Mouse (Mus musculus) lung, postnatal 0 days (tissue): ENCODE data around the gene Capn1. TPM values are rescaled to one million over a fixed set of nuclear protein-coding genes. Genes with fewer than 3 reads are reported as not detected.

Experiments used
- ATAC-seq: fragments of 200-750 bp; cut with Nextera tagmentation; 2 replicates; pipeline ENCODE4 v1.8.0; 2017; ENCODE audit warnings: moderate library complexity
- DNase-seq: peaks from one replicate; pipeline ENCODE4 v3.0.0-alpha.2; 2016; ENCODE audit warnings: low spot score
- H3K27ac ChIP-seq: fragments of 300-500 bp; sonication (generic); 2 replicates; pipeline ENCODE4 v1.5.1; 2014; ENCODE audit warnings: antibody characterized with exemption, mild to moderate bottlenecking, low read length, mixed read lengths
- H3K27me3 ChIP-seq: fragments of 300-500 bp; sonication (generic); replicated peaks from 2 replicates; pipeline ENCODE4 v1.6.1; 2014; ENCODE audit warnings: low read length, mixed read lengths; ENCODE audit not compliant: insufficient read depth
- H3K36me3 ChIP-seq: fragments of 300-500 bp; sonication (generic); 2 replicates; pipeline ENCODE4 v1.6.1; 2014; ENCODE audit warnings: low read length, mixed read lengths; ENCODE audit not compliant: insufficient read depth
- H3K4me1 ChIP-seq: fragments of 300-500 bp; sonication (generic); 2 replicates; pipeline ENCODE4 v1.6.1; 2014; ENCODE audit warnings: antibody characterized with exemption, low read depth, low read length, mixed read lengths; ENCODE audit not compliant: insufficient read depth
- H3K4me2 ChIP-seq: fragments of 300-500 bp; sonication (generic); replicated peaks from 2 replicates; pipeline ENCODE4 v1.6.1; 2014; ENCODE audit warnings: low read depth, mild to moderate bottlenecking, low read length, moderate library complexity, mixed read lengths
- H3K4me3 ChIP-seq: fragments of 300-500 bp; sonication (generic); 2 replicates; pipeline ENCODE4 v1.5.1; 2014; ENCODE audit warnings: low read depth, low read length
- H3K9ac ChIP-seq: fragments of 300-500 bp; sonication (generic); replicated peaks from 2 replicates; pipeline ENCODE4 v1.6.1; 2014; ENCODE audit warnings: low read depth, mild to moderate bottlenecking
- H3K9me3 ChIP-seq: fragments of 300-500 bp; sonication (generic); 2 replicates; pipeline ENCODE4 v1.6.1; 2016; ENCODE audit warnings: low read length, mixed read lengths
- CTCF ChIP-seq: IDR thresholded peaks from 2 replicates; pipeline ENCODE4 v1.5.1; 2016; ENCODE audit warnings: antibody characterized with exemption, mild to moderate bottlenecking
- EP300 ChIP-seq: IDR thresholded peaks from 2 replicates; pipeline ENCODE4 v1.6.1; 2016; ENCODE audit warnings: antibody characterized with exemption, mild to moderate bottlenecking, control low read depth
- whole genome bisulfite sequencing: fragments of 180-500 bp; shearing (Covaris S2); extraction: QIAGEN DNeasy Blood & Tissue Kit; methylation state at CpG from one replicate; pipeline ENCODE4 v1.1.7; 2014; 5-methylcytosine and 5-hydroxymethylcytosine counted together
- polyA plus RNA-seq: library from polyadenylated mRNA; unstranded; fragments of >200 nt; fragmentation: Nextera tagmentation; extraction: Ambion mirVana; gene quantifications from 2 replicates; pipeline ENCODE4 v1.2.1, GENCODE M21; 2015

The Capn1 gene
- polyA plus RNA-seq, 1 experiment from 2014 or later = 11.9 TPM

DNA sequence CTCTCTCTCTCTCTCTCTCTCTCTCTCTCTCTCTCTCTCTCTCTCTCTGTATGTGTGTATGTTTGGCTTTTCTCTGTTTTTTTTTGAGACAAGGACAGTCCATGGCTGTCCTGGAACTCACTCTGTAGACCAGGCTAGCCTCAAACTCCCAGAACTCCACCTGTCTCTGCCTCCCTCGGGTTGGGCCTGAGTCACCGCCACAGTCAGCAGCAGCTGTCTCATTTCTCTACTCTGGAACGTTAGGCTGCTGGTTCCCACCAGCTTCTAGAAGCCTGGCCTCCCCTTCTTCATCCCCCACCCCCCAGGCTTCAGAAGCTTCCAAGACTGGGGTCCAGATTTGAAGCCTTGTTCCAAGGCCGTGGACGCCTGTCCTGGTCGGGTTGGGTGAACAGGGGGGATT is 26.1 kb downstream of the Capn1 start:
- Histone ChIP-seq H3K9me3 (no peaks in the 10 kb centered on the region), H3K27ac (no peak overlapping the region), H3K4me2 (no peak overlapping the region), H3K4me1 (no peaks in the 10 kb centered on the region; the same call in 1 of the 2 replicates), H3K27me3 (no peaks in the 10 kb centered on the region), H3K4me3 (no peak overlapping the region), H3K9ac (no peak overlapping the region), H3K36me3 (peaks cover 17% of the 10 kb centered on the region; the same call in 1 of the 2 replicates)
- WGBS = 39% methylated on average over 6 of the region's 6 CpGs
- ATAC-seq (no peak), DNase-seq (no peak)
- TF ChIP-seq CTCF = no peak
- no peak for TF ChIP-seq EP300

- peak; percentile 79 for DNase-seq
- TF ChIP-seq CTCF = no peak
- TF ChIP-seq EP300 = no peak
- Histone ChIP-seq H3K4me2 (peak overlapping the region; percentile 19; the same call in 1 of the 2 replicates), H3K4me1 (no peaks in the 10 kb centered on the region; the same call in 1 of the 2 replicates), H3K9me3 (no peaks in the 10 kb centered on the region), H3K36me3 (peaks cover 16% of the 10 kb centered on the region; the same call in 1 of the 2 replicates), H3K9ac (no peak overlapping the region), H3K27ac (no peak overlapping the region), H3K27me3 (no peaks in the 10 kb centered on the region), H3K4me3 (no peak overlapping the region)
- 2% methylated on average over 11 of the region's 13 CpGs for WGBS
- peak; percentile 78 for ATAC-seq
Observed at GRCm38 (mm10) chr19:5988815-5989452, 26.8 kb downstream of the Capn1 start.

- ATAC-seq (peak; percentile 8; the same call in 1 of the 2 replicates), DNase-seq (no peak)
- no peak overlapping the region for H3K9ac ChIP-seq
Observed at GRCm38 (mm10) chr19:5988027-5988814, 27.5 kb downstream of the Capn1 start.

GRCm38 (mm10) chr19:5986043-5986442 is 29.7 kb downstream of the Capn1 start, which contains the start of gene Slc22a20:
TSS of gene Slc22a20 (minus strand) at chr19:5986143.
- Histone ChIP-seq H3K4me1 (no peaks in the 10 kb centered on the region; the same call in 1 of the 2 replicates), H3K4me3 (no peak within 1 kb of the TSS), H3K36me3 (no peaks in the 10 kb centered on the region), H3K27me3 (no peaks in the 10 kb centered on the region), H3K9ac (no peak within 1 kb of the TSS), H3K4me2 (no peak within 1 kb of the TSS), H3K27ac (no peak within 1 kb of the TSS), H3K9me3 (no peaks in the 10 kb centered on the region)
- ATAC-seq = no peak
- WGBS = 39% methylated on average over 4 of the region's 4 CpGs
- no peak for TF ChIP-seq EP300
- no peak for TF ChIP-seq CTCF
- no peak for DNase-seq

More at GRCm38 (mm10) chr19:5988027-5988814, 27.5 kb downstream of the Capn1 start:
- Histone ChIP-seq H3K27ac (no peak overlapping the region), H3K36me3 (peaks cover 9% of the 10 kb centered on the region; the same call in 1 of the 2 replicates), H3K9me3 (no peaks in the 10 kb centered on the region), H3K4me1 (no peaks in the 10 kb centered on the region; the same call in 1 of the 2 replicates), H3K4me3 (no peak overlapping the region), H3K4me2 (no peak overlapping the region), H3K27me3 (no peaks in the 10 kb centered on the region)
- TF ChIP-seq EP300 (no peak), CTCF (no peak)
- 42% methylated on average over 5 of the region's 5 CpGs for WGBS

DNA sequence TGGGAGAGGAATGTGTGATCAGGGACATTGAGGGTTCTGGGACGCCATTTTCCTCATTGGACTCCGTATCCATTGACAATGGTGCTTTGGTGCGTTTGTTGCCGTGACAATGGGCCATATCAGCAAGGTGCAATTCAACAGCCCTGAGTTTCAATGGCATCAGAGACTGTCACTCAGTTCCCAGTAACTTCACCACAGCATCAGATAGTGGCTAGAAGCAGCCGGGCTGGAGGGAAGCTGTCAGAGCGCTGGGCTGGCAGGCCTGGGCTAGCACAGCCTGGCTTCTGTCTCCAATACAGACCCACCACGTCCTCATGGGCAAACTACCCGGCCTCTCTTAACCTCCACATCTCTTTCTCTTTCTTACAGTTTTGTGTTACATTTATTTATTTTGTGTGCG is 35.2 kb downstream of the Capn1 start:
- Histone ChIP-seq H3K27ac (no peak overlapping the region), H3K36me3 (no peaks in the 10 kb centered on the region), H3K9ac (no peak overlapping the region), H3K4me3 (no peak overlapping the region), H3K4me2 (no peak overlapping the region), H3K4me1 (no peaks in the 10 kb centered on the region), H3K9me3 (no peaks in the 10 kb centered on the region), H3K27me3 (no peaks in the 10 kb centered on the region)
- ATAC-seq = no peak
- TF ChIP-seq EP300 (no peak), CTCF (no peak)
- DNase-seq = no peak
- 75% methylated on average over 9 of the region's 9 CpGs for WGBS

DNA sequence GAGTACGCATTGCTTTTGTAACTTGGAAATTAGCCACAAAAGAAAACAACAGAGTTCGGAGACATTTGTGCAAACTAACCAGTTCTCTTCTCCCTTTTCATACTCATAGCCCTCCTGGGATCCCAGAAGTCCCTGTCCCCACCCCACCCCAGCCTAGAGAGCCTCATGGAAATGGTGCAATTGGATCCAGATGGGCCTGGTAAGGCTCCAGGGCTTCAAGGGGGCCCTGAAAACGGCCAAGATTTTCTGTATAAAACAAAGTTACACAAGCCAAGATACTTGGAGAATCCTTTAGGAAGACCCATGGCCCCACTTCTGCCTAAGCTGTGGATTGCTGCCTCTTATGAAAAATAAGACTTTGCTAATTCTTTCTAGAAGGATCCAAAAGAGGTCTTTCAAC is 38.0 kb downstream of the Capn1 start:
- Histone ChIP-seq H3K9ac (no peak overlapping the region), H3K36me3 (no peaks in the 10 kb centered on the region), H3K4me3 (no peak overlapping the region), H3K9me3 (no peaks in the 10 kb centered on the region), H3K4me1 (no peaks in the 10 kb centered on the region), H3K4me2 (no peak overlapping the region), H3K27me3 (no peaks in the 10 kb centered on the region), H3K27ac (no peak overlapping the region)
- no peak for DNase-seq
- TF ChIP-seq EP300 (no peak), CTCF (no peak)
- WGBS = 58% methylated on average over 3 of the region's 3 CpGs
- ATAC-seq = no peak
